Mouse (Mus musculus) forebrain, embryonic 16.5 days (tissue): ENCODE measurements around the gene Unc80. TPM values are rescaled to one million over a fixed set of nuclear protein-coding genes. Genes with fewer than 3 reads are reported as not detected.
"Not testable (repeated sequence)": the region's sequence is repeated elsewhere in the genome, so short reads cannot be mapped to it uniquely, and the experiment has no call there.

Experiments
- ATAC-seq: fragments of 200-750 bp; cut with Nextera tagmentation; 2 replicates; pipeline ENCODE4 v1.8.0; 2017; ENCODE audit warnings: mild to moderate bottlenecking, moderate library complexity
- H3K27ac ChIP-seq: fragments of 300-500 bp; sonication (generic); 2 replicates; pipeline ENCODE4 v1.5.1; 2014; ENCODE audit warnings: low read length, control low read depth
- H3K27me3 ChIP-seq: fragments of 300-500 bp; sonication (generic); replicated peaks from 2 replicates; pipeline ENCODE4 v1.6.1; 2014; ENCODE audit warnings: low read length; ENCODE audit not compliant: control insufficient read depth, insufficient read depth
- H3K36me3 ChIP-seq: fragments of 300-500 bp; sonication (generic); 2 replicates; pipeline ENCODE4 v1.6.1; 2014; ENCODE audit not compliant: control insufficient read depth, insufficient read depth
- H3K4me1 ChIP-seq: fragments of 300-500 bp; sonication (generic); replicated peaks from 2 replicates; pipeline ENCODE4 v1.6.1; 2014; ENCODE audit warnings: low read length; ENCODE audit not compliant: control insufficient read depth, insufficient read depth
- H3K4me2 ChIP-seq: fragments of 300-500 bp; sonication (generic); 2 replicates; pipeline ENCODE4 v1.6.1; 2014; ENCODE audit warnings: mild to moderate bottlenecking, low read length, control low read depth
- H3K4me3 ChIP-seq: fragments of 300-500 bp; sonication (generic); replicated peaks from 2 replicates; pipeline ENCODE4 v1.5.1; 2014; ENCODE audit warnings: mild to moderate bottlenecking, low read length, control low read depth
- H3K9ac ChIP-seq: fragments of 300-500 bp; sonication (generic); replicated peaks from 2 replicates; pipeline ENCODE4 v1.6.1; 2014; ENCODE audit warnings: low read depth, low read length, control low read depth
- H3K9me3 ChIP-seq: fragments of 300-500 bp; sonication (generic); 2 replicates; pipeline ENCODE4 v1.6.1; 2016; ENCODE audit warnings: low read length; ENCODE audit not compliant: control insufficient read depth
- WGBS: fragments of 180-500 bp; shearing (Covaris S2); extraction: QIAGEN DNeasy Blood & Tissue Kit; methylation state at CpG from one replicate; pipeline ENCODE4 v1.1.7; 2014; 5-methylcytosine and 5-hydroxymethylcytosine counted together
- polyA plus RNA-seq: library from polyadenylated mRNA; unstranded; fragments of >200 nt; fragmentation: Nextera tagmentation; extraction: Ambion mirVana; gene quantifications from 2 replicates; pipeline ENCODE4 v1.2.1, GENCODE M21; 2015

Unc80 gene
- polyA plus RNA-seq, 1 experiment from 2014 or later = 4.6 TPM

GRCm38 (mm10) chr1:66692780-66693392, 224.7 kb downstream of the Unc80 start:
- WGBS = 59% methylated on average over 8 of the region's 8 CpGs
- H3K27ac ChIP-seq = no peak overlapping the region
- no peaks in the 10 kb centered on the region for H3K9me3 ChIP-seq
- peak; percentile 52; the same call in 1 of the 2 replicates for ATAC-seq
- no peak overlapping the region for H3K4me2 ChIP-seq
- H3K27me3 ChIP-seq = no peaks in the 10 kb centered on the region
- H3K4me1 ChIP-seq = peaks cover 13% of the 10 kb centered on the region
- no peak overlapping the region for H3K4me3 ChIP-seq
- no peak overlapping the region for H3K9ac ChIP-seq
- no peaks in the 10 kb centered on the region for H3K36me3 ChIP-seq

- peaks cover 13% of the 10 kb centered on the region for H3K4me1 ChIP-seq
- H3K27me3 ChIP-seq = no peaks in the 10 kb centered on the region
- H3K36me3 ChIP-seq = no peaks in the 10 kb centered on the region
- H3K4me2 ChIP-seq = no peak overlapping the region
- H3K9me3 ChIP-seq = no peaks in the 10 kb centered on the region
- no peak overlapping the region for H3K4me3 ChIP-seq
- ATAC-seq = no peak
- H3K27ac ChIP-seq = no peak overlapping the region
- WGBS = 80% methylated on average over 5 of the region's 5 CpGs
- no peak overlapping the region for H3K9ac ChIP-seq
Measured at GRCm38 (mm10) chr1:66694266-66694665, 226.1 kb downstream of the Unc80 start.

DNA sequence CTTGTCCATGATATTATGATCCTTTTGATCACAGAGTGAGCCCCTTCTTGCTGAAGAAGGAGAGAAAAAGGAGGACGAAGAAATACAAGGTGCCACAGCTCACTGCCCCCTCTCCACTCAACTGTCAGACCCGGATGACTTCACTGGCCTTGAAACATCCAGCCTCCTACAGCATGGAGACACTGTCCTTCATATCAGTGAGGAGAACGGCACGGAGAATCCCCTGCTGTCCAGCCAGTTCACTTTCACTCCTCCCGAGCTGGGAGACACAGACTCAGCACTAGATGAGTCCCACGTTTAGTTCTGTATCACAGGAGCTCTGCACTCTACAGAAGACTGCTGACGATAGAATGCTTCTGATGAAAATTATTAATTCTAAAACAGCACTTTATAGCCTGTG, 227.1 kb downstream of the Unc80 start:
- WGBS = 81% methylated on average over 7 of the region's 7 CpGs
- no peaks in the 10 kb centered on the region for H3K9me3 ChIP-seq
- H3K27ac ChIP-seq = no peak overlapping the region
- no peak for ATAC-seq
- H3K4me1 ChIP-seq = peaks cover 13% of the 10 kb centered on the region
- no peak overlapping the region for H3K9ac ChIP-seq
- no peaks in the 10 kb centered on the region for H3K27me3 ChIP-seq
- H3K4me2 ChIP-seq = no peak overlapping the region
- H3K36me3 ChIP-seq = no peaks in the 10 kb centered on the region
- no peak overlapping the region for H3K4me3 ChIP-seq

- not testable (repeated sequence) for H3K27ac ChIP-seq, H3K4me3 ChIP-seq, ATAC-seq, H3K4me1 ChIP-seq, H3K36me3 ChIP-seq, H3K9me3 ChIP-seq, H3K9ac ChIP-seq, H3K4me2 ChIP-seq, H3K27me3 ChIP-seq
- WGBS = 87% methylated on average over 10 of the region's 10 CpGs
Measured at GRCm38 (mm10) chr1:66699630-66700029, 231.5 kb downstream of the Unc80 start.

- no peaks in the 10 kb centered on the region for H3K36me3 ChIP-seq
- H3K27me3 ChIP-seq = no peaks in the 10 kb centered on the region
- 45% methylated on average over 5 of the region's 5 CpGs for WGBS
- H3K4me3 ChIP-seq = peak overlapping the region; percentile 85
- no peaks in the 10 kb centered on the region for H3K9me3 ChIP-seq
- H3K27ac ChIP-seq = no peak overlapping the region
- H3K9ac ChIP-seq = no peak overlapping the region
- H3K4me1 ChIP-seq = peaks cover 9% of the 10 kb centered on the region
- H3K4me2 ChIP-seq = peak overlapping the region; percentile 45
- no peak; the same call in 1 of the 2 replicates for ATAC-seq
Measured at GRCm38 (mm10) chr1:66700149-66700692, 232.1 kb downstream of the Unc80 start.

DNA sequence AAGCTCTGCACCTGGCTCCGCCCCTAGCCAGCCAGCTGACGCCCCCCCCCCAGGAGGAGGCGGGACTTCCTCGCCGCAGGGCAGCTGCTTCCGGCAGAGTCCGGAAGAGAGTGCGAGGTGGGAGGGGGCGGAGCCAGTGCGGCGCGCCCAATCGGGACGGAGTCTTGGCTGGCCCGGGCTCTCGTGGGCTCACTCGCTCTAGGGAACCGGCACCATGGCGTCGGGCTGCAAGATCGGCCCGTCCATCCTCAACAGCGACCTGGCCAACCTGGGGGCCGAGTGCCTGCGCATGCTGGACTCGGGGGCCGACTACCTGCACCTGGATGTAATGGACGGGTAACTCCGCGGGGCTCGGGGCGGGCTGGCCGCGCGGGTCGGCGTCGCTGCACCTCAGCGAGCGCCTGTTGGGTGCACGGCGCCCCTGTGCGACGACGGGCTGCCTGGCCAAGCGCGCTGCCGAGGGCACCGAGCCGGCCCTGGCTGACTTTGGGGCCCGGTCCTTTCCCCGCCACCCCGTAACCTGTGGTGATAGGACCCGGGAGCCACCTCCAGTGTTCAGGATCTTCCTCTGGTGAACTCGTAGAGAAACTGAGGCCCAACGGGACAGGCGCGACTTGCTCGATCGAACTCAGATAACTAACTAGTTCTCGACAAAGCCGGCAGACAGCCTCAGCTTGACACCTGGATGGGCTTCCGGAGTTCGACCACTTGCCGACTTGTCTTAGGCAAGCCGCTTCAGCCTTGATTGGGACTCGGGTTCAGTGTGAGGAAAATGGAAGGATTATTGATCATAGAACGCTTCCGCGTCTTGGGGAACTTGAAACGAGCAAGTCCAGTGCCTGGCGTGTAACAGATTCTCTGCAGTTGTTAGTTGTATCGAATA, 232.8 kb downstream of the Unc80 start, which contains the start of gene Rpe:
Rpe (plus strand) TSS at position 139 of the 883 bp plus-strand sequence.
- no peaks in the 10 kb centered on the region for H3K36me3 ChIP-seq
- H3K4me3 ChIP-seq = peak within 1 kb of the TSS; percentile 85
- peak within 1 kb of the TSS; percentile 71 for H3K4me2 ChIP-seq
- peak within 1 kb of the TSS; percentile 68 for H3K27ac ChIP-seq
- ATAC-seq = peak; percentile 100
- under 1% methylated on average over 73 of the region's 73 CpGs for WGBS
- H3K4me1 ChIP-seq = peaks cover 9% of the 10 kb centered on the region
- no peaks in the 10 kb centered on the region for H3K27me3 ChIP-seq
- no peaks in the 10 kb centered on the region for H3K9me3 ChIP-seq
- peak within 1 kb of the TSS; percentile 79 for H3K9ac ChIP-seq

DNA sequence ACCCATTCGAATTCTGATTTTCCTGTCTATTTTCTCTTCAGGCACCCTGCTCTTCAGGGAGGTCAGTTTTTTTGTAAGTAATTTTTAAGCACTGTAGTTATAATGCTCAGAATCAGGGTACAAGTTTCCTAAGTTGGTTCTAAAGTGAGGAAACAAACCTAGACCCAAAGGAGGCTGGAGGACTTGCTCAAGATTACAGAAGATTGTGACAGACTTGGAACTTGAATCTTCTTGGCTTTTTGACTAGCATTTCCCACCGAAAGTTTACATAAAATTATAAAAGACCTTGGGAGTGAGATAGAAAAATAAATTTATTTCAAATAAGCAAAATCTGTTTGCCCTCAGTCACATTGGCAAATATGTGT, 233.4 kb downstream of the Unc80 start:
- ATAC-seq = no peak
- H3K9ac ChIP-seq = peak overlapping the region; percentile 79
- 40% methylated on average over 2 of the region's 2 CpGs for WGBS
- peak overlapping the region; percentile 85 for H3K4me3 ChIP-seq
- H3K9me3 ChIP-seq = no peaks in the 10 kb centered on the region
- H3K4me1 ChIP-seq = peaks cover 9% of the 10 kb centered on the region
- H3K27ac ChIP-seq = no peak overlapping the region
- H3K27me3 ChIP-seq = no peaks in the 10 kb centered on the region
- H3K4me2 ChIP-seq = peak overlapping the region; percentile 71
- H3K36me3 ChIP-seq = no peaks in the 10 kb centered on the region

DNA sequence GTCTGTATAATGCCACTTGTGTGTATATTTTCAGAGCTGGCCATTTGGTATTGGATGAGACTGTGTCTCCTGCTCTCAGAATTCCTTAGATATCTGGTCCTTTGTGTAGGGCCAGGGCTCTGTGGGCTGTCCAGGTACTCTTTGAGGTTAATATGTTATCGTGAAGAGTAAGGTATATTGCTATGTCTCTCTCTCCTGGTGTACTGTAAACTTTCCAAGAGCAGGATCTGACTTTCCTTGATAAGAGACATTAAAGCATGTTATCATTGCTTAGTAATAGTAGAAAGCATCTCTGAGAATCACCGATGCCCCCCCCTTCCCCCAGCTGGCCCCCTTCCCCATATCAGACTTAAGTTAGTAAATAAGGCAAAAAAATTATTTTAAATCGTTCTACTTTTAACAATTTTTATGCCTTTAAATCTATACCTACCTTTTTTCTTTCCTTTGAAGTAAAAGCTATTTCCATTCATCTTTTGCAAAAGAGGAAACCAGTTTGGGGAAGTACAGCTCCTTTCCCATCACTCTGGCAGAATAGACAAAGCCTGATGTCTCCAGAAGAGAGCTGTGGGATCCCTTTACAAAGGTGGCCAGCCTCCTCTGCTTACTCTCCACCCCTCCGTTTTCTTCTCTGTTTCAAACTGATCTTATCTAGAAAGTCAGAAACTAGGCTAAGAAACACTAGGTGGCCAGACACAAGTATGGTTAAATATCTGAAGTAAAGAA, 234.6 kb downstream of the Unc80 start:
- WGBS = 92% methylated on average over 4 of the region's 4 CpGs
- H3K9ac ChIP-seq = no peak overlapping the region
- H3K9me3 ChIP-seq = no peaks in the 10 kb centered on the region
- no peak for ATAC-seq
- no peak overlapping the region for H3K27ac ChIP-seq
- H3K4me2 ChIP-seq = no peak overlapping the region
- H3K4me3 ChIP-seq = no peak overlapping the region
- H3K36me3 ChIP-seq = 0 out of 2 replicates have a peak, but pooled peaks cover 2% of the 10 kb centered on the region
- no peaks in the 10 kb centered on the region for H3K27me3 ChIP-seq
- H3K4me1 ChIP-seq = peaks cover 9% of the 10 kb centered on the region

GRCm38 (mm10) chr1:66704523-66704922, 236.4 kb downstream of the Unc80 start:
- Histone ChIP-seq H3K36me3 (0 out of 2 replicates have a peak, but pooled peaks cover 2% of the 10 kb centered on the region), H3K9ac (no peak overlapping the region), H3K27me3 (no peaks in the 10 kb centered on the region), H3K9me3 (no peaks in the 10 kb centered on the region), H3K27ac (no peak overlapping the region), H3K4me2 (no peak overlapping the region), H3K4me1 (peaks cover 9% of the 10 kb centered on the region), H3K4me3 (no peak overlapping the region)
- 51% methylated on average over 6 of the region's 6 CpGs for WGBS
- ATAC-seq = no peak
